Mouse (Mus musculus) thymus, postnatal 36 days (tissue): ENCODE results near the gene Eef1g.
A peak's percentile ranks its signal among the peaks of the same experiment; 100 is the strongest.
"Not testable (repeated sequence)": the region's sequence is repeated elsewhere in the genome, so short reads cannot be mapped to it uniquely, and the experiment has no call there.

Experiments used
- DNase-seq, 2 experiments: peaks; one replicate each; pipeline ENCODE4 v3.0.0; 2022; ENCODE audit warnings: mixed read lengths in 2 of 2

Gene Eef1g

GRCm38 (mm10) chr19:8945251-8945650 is 21.6 kb upstream of the Eef1g start:
- DNase-seq: no peak

- DNase-seq: no peak
These were observed 19.9 kb upstream of the Eef1g start for GRCm38 (mm10) chr19:8946929-8947328.

DNA sequence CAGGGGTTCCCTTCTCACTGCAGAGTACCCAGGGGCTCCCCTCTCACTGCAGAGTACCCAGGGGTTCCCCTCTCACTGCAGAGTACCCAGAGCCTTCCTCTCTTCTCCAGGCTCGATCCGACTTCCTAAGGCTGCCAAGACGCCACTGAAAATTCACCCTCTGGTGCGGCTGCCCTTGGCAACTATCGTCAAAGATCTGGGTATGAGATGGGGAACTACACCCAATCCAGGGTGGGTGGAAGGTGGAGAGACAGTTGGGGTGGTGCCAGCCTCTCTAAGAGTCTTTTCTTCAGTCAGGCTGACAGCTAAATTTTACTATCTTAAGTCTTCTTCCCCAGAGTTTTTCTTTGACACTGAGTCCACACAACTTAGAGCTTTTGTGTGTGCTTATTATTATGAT is 16.7 kb upstream of the Eef1g start:
- no peak for DNase-seq

DNA sequence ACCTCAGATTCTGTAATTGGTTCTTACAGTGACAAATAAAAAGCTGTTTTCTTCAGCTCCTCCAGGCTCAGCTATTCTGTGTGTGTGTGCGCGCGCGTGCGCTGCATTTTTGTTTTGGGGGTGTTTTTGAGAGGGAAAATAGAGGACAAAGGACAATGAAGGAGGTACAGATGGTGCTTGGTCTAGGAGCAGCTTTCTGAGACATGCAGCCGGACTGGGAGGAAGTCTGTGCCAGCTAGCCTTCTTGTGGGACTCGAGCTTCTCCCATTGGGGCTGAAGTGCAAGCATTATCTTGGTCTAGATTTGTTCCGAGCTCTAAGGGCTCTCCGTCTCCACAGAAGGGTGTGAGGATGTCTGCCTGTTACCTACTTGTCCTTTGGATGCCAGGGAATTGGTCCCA is 14.6 kb upstream of the Eef1g start:
- DNase-seq: no peak

DNA sequence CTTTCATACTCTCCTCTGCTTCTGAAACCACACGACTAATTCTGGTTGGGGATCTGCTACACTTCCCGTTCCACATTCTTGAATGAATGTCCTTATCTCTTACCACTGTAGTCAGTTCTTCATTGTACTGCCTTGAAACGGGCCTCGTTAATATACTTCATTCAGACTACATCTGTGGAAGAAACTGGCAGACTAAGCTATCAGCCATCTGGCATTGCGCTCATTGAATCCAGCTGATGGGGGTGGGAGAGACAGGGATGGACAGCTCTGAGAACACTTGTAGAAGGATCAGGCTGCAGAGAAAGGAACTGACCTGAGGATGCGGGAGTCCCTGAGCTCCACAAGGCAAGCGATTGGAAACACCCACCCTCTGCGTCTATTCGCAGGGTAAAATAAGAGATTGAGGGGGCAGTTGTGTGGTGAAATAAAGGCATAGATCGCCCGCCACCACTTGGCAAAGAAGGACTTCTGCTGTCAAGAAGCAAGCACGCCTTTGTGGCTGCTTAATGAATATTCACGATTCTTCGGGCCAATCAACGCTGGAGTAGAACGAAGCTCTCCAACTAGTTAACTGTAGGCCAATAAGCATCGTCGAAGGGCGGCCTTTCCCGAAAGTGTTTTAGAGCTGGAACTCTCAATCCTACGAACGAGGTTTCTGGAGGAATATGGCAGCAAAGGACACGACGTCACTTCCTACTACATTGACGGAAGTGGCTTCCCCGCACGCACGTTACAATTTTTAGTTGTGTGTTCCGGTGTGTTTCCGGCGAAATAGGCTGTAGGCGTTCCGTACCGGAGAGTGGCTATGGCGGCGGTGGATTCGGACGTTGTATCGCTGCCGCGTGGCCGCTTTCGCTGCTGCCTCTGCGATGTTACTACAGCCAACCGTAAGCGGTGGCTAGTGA is 13.5 kb upstream of the Eef1g start, which contains the start of gene Tut1:
Gene Tut1, plus strand, starts transcription at position 713 of the 905 bp plus-strand sequence.
- DNase-seq: peak; percentile 86 to 87

GRCm38 (mm10) chr19:8954171-8954570 is 12.7 kb upstream of the Eef1g start:
- no peak for DNase-seq

- DNase-seq: no peak
These were observed 4.6 kb upstream of the Eef1g start for GRCm38 (mm10) chr19:8962256-8962655.

DNA sequence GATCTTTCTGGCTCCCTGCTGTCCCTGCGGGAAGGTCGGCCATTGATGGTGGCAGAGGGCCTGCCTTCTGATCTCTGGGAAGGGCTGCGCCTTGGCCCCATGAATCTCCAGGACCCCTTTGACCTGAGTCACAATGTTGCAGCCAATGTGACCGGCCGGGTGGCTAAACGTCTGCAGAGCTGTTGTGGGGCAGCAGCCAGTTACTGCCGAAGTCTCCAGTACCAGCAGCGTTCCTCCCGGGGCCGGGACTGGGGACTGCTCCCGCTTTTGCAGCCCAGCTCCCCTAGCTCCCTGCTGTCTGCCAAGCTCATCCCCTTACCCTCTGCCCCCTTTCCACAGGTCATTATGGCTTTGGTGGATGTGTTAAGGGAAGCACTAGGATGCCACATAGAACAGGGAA is 1.8 kb upstream of the Eef1g start:
- DNase-seq: no peak

DNA sequence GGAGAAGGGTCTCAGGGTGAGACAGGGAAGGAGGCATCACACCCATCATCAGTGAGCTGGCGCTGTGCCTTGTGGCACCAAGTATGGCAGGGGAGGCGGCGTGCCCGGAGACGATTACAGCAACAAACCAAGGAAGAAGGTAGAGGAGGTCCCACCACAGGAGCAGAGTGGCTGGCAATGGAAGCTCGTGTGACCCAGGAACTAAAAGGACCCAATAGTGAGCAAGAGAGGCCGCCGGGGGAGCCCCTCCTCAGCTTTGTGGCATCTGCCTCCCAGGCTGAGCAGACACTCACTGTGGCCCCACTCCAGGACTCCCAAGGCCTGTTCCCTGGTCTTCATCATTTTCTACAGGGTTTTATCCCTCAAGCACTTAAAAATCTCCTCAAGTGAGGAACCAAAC is 1.1 kb upstream of the Eef1g start:
- DNase-seq: peak in 1 of 2 experiments; percentile 37

- no peak for DNase-seq
These were observed 647 bp upstream of the Eef1g start for GRCm38 (mm10) chr19:8966198-8966589.

DNA sequence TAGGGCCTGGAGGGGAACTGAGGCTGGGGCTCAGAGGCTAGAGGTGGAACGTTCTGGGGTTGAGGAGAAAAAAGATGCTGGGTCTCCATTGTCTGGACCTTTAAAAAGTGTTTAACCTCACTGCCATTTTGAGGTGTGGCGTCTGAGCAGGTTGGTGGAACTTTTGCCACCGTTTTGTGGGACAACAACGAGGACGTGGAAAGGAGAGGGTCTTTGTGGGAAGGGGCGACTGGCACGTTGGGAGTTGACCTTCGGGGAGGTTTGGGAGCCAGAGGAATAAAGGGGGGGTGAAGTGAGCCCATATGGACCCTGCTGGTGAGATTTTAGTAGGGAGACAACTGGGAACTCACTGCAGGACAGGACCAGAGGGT is 517 bp downstream of the Eef1g start:
- DNase-seq: no peak

- no peak for DNase-seq
These were observed 1.1 kb downstream of the Eef1g start for GRCm38 (mm10) chr19:8967893-8968292.

- DNase-seq: not testable (repeated sequence)
These were observed 5.7 kb downstream of the Eef1g start for GRCm38 (mm10) chr19:8972491-8972890.

- DNase-seq: no peak
These were observed 7.8 kb downstream of the Eef1g start for GRCm38 (mm10) chr19:8974638-8975037.

GRCm38 (mm10) chr19:8975491-8975890 is 8.7 kb downstream of the Eef1g start:
- DNase-seq: no peak

DNA sequence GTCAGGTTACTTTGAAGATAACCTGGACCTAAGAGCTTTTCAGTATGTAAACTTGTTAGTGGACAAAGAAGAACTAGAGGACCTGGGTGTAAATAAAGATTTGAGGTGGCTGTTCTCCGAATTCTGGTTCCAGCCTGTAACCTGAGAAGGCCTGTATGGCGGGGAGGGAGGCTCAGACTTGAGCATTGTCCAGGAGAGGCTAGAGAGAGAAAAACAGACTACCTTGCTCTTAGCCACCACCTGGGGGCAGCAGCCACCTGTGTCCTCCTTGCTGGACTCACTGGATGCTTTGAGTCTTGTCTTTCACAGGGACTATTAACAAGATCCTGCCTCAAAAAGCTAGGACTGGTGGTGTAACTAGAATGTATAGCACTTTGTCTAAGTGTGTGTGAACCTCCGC is 9.7 kb downstream of the Eef1g start:
- DNase-seq: peak; percentile 27 to 36

DNA sequence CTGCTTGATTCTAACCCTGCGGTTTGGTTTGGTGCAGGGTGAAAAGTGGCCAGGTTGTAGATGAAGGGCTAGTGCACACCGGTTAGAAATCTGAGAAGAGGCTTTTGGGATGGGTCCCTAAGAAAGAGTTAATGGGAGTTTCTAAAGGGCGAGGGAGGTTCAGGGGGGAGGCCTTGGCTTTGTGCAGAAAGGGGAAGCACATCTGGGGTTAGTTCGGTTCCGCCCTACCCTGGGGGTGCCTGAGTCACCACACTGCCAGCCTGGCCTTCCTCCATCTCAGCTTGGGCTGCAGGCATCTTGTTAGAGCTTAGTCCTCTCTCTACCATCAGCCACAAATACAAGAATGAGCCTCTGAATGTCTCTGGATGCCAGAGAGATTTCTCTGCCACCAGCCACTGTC is 13.9 kb downstream of the Eef1g start:
- DNase-seq: no peak

DNA sequence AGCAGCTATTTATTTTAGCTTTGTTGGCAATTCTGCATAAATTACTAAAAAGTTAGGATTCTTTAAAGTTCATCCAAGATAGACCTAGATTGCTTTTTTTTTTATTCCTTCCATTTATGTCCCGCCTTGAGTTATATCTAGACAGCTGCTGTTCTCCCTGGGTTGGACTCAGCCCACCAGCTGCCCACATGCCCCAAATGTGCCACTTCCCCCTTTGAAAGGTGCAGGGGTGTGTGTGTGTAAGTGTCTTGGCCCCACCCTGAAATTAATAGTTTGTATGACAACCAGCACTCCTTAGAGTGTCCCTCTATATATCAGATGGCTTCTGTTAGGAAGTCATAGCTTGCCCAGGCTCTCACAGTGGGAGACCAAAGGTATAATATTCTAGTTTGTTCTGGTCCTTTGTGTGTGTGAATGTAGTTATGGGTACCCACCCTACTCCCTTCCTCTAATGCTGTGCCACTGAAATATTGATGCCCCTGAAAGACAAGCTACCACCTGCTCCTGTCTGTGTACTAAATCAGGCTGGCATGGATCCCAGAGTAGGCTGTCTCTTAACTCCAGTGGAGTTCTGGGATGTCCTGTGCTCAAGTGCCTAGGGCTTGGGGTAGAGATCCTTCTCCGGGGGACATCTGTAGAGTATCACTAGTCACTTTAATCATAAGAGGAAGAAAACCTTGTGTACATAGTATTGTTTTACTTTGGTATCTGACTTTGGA is 14.8 kb downstream of the Eef1g start:
- no peak for DNase-seq

DNA sequence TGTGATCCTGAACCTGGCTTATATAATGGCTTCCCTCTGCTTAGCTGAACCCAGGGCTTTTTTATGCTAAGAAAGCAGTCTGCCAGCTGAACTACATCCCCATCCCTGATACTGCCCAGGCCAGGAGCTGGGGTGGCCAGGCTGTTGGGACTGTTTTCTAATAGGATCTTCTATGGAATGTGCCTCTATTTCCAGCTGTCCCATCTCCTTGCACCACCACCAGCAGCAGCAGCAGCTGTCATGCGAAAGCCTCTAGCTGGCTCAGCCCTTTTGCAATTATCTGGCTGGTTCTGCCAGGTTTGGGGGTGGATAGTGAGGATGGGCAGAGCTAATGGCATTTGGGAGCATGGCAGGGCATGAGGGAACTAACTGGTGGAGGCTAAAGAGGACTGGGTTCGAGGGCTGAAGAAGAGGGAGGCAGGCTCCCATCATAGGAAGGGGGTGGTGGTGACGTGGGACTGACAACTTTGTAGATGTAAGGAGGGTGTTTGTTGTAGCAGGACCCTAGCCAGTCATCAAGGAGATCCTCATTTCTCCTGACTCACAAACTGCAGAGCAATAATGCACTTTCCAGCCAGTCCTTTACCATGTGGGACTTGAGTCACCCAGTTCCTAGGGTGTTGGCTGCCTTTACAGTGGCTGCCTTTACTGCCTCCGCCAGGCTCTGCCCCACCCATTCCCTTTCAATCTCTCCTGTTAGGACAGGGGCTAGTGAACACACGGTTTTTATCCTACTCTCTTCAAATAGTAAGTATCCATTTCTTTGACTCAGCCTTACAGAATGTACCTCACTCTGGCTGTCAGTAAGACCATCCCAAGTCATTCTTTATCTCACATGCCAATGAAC is 15.7 kb downstream of the Eef1g start:
- no peak for DNase-seq

DNA sequence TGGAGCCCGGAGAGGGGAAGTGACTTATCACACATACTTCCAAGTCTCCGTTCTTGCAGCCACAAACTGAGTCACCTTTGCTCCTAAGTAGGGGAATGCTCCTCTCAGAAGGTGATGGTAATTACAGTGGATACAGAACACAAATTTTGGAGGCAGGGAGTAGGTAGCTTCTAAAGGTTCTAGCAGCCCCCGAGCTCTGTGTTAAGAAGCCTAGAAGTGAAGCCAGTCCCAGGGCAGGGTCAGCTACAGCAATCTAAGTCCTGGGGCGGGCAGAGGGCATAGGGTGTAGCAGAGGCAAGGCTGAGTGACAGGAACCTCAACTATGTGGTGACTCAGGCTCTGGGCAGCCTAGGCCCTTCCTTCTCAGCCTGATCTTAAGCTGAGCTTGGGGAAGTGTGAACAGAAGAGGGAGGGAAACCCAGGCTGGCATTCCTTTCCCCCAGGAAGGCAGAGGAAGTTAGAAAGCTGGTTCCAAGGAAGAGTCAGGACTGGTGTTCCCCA is 16.4 kb downstream of the Eef1g start:
- no peak for DNase-seq

DNA sequence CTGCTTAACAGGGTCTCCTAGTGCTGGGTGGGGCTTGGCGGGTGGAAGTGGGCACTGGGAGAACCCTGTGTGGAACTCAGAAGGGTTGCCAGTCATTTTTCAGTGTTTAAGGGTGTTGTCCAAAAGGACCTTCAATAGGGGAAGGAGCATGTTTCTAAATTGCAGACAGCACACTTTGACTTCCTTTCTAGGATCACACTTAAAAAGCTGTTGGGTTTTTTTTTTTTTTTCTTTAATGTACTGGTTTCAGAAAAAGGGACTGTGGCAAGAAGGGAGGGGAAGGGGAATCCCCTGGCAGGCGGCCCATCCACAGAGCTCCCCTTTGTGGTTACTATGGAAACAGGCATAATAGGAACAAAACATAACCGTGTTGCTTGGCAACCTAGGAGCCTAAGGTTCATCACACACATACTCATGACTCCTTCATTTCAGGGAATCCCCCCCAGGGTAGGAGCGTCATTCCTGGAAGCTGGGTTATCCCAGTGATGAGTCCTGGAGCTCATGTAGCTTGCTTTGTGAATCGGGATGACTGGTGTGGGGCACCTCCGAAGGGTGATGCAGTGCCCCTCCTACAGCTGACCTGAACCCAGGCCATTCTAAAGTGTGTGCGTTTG is 17.5 kb downstream of the Eef1g start:
- peak; percentile 40 to 66 for DNase-seq

GRCm38 (mm10) chr19:8985891-8986290 is 19.1 kb downstream of the Eef1g start:
- DNase-seq: no peak

DNA sequence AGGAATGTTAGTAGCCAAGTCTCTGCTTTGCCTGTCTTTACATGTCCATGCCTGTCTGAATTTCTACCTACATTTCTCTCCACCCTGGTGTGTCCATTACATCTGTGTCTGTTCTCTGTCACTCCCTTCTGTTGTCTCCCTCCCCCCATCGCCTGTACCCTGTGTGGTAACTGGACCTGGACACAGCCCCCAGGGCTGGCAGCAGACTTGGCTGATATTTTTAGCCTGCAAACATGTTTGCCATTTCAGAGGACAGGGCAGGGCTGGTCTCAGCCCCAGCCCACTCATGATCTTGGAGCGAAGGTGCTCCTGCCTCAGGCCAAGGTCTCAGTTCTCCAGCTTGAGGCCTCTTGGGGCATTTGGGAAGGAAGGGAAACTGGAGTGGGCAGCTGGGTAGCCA is 21.0 kb downstream of the Eef1g start:
- DNase-seq: no peak
